Mouse (Mus musculus) cerebellum, adult 2 months (tissue): Measurements from ENCODE around the gene Ergic1. TPM values are rescaled to one million over a fixed set of nuclear protein-coding genes. Genes with fewer than 3 reads are reported as not detected.

Experiments used
- DNase-seq, 2 experiments: peaks; one replicate each; pipeline ENCODE4 v3.0.0; 2021
- H3K27ac ChIP-seq: fragments of 200-500 bp; 2 replicates; pipeline ENCODE4 v1.5.1; 2012; ENCODE audit warnings: low read length, control low read depth, inconsistent platforms; ENCODE audit not compliant: insufficient read depth
- H3K27me3 ChIP-seq: fragments of 200-500 bp; 2 replicates; pipeline ENCODE4 v1.6.1; 2012; ENCODE audit warnings: inconsistent platforms, mild to moderate bottlenecking, low read length, moderate library complexity; ENCODE audit not compliant: control insufficient read depth, insufficient read depth
- H3K4me1 ChIP-seq: fragments of 200-500 bp; 2 replicates; pipeline ENCODE4 v1.6.1; 2011; ENCODE audit warnings: low read length; ENCODE audit not compliant: control insufficient read depth, insufficient read depth
- H3K4me3 ChIP-seq: fragments of 200-500 bp; replicated peaks from 2 replicates; pipeline ENCODE3; 2011; ENCODE audit warnings: mild to moderate bottlenecking, low read depth, low read length, control low read depth; ENCODE audit not compliant: insufficient read depth
- CTCF ChIP-seq: fragments of 200-500 bp; IDR thresholded peaks from 2 replicates; pipeline ENCODE4 v1.5.1; 2011; ENCODE audit warnings: low read depth, mild to moderate bottlenecking, control low read depth, low read length, moderate library complexity, borderline replicate concordance; ENCODE audit not compliant: insufficient read depth
- POLR2A ChIP-seq: fragments of 200-500 bp; IDR thresholded peaks from 2 replicates; pipeline ENCODE4 v1.6.1; 2011; ENCODE audit warnings: low read length, control low read depth, borderline replicate concordance; ENCODE audit not compliant: insufficient read depth
- WGBS: fragments of 180-500 bp; shearing (Covaris S2); methylation state at CpG from one replicate; pipeline ENCODE4 v1.1.7; 2018; 5-methylcytosine and 5-hydroxymethylcytosine counted together
- polyA plus RNA-seq: library from polyadenylated mRNA; depleted of rRNA; stranded (reverse); fragments of >200 nt; gene quantifications from 2 replicates; pipeline ENCODE4 v1.2.3, GENCODE M21; 2012

Ergic1 gene
- polyA plus RNA-seq, 1 experiment, result 137 TPM

GRCm38 (mm10) chr17:26619577-26619976, 58.3 kb downstream of the Ergic1 start:
- peak; percentile 58 to 73 for DNase-seq
- no peaks in the 10 kb centered on the region for H3K27me3 ChIP-seq
- H3K27ac ChIP-seq, result peak overlapping the region; percentile 41; the same call in 1 of the 2 replicates
- H3K4me3 ChIP-seq, result no peak overlapping the region
- TF ChIP-seq CTCF (no peak), POLR2A (no peak)
- 4% methylated on average over 6 of the region's 6 CpGs for WGBS
- peaks cover 49% of the 10 kb centered on the region for H3K4me1 ChIP-seq

GRCm38 (mm10) chr17:26620292-26620691, 59.0 kb downstream of the Ergic1 start:
- WGBS, result 69% methylated on average over 6 of the region's 6 CpGs
- peak overlapping the region; percentile 84 for H3K27ac ChIP-seq
- peak in 1 of 2 experiments; percentile 42 for DNase-seq

DNA sequence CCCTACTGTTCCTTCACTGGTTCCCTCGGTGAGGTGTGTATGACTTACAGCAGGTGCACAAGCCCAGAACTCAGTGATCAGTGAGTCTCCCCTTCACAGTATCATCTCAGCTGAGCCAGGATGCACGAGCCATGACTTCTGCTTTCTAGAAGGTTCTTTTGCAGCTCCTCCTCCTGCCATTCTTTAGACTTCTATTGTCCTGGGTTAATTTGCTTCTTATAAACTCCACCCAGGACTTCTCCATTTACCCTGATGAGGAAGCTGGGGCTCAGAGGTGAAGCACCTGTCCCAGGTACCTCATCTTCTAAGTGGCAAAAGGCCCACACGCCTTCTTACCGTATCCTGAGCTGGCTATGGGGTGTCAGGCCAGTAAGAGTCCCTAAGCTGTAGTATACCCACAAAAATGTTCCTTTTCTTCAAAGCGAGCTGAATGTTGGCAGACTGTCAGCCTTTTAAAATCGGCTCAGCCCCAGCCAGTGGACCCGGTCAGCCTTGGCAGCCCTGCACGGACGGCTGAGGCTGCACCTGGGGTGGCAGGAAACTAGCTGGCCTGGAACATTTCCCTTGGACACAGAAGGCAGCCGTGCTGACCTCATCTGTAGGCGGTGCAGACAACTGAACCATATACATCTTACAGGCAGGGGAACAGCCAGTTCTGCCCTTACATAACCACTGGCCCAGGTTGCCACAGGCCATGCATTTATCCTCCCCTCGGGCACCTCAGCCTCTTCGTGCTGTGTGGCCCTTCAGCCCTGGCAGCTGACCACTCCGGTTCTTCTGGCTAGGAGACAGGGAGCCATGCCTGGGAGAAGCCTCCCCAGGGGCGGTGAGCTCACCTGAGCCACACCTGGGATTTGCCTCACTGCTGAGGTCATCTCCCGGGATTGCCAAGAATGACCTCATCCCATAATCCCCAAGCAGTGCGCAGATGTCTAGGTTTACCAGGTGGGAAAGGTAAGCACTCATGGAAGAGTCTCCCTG, 59.8 kb downstream of the Ergic1 start:
- H3K4me1 ChIP-seq, result peaks cover 59% of the 10 kb centered on the region
- H3K4me3 ChIP-seq, result no peak overlapping the region
- H3K27me3 ChIP-seq, result no peaks in the 10 kb centered on the region
- DNase-seq, result peak; percentile 91 to 96
- H3K27ac ChIP-seq, result peak overlapping the region; percentile 84
- 6% methylated on average over 17 of the region's 17 CpGs for WGBS
- TF ChIP-seq CTCF, result no peak
- TF ChIP-seq POLR2A, result 0 out of 2 replicates have a peak, but pooled peaks have one; percentile 28

More at GRCm38 (mm10) chr17:26620292-26620691, 59.0 kb downstream of the Ergic1 start:
- no peak overlapping the region for H3K4me3 ChIP-seq
- no peaks in the 10 kb centered on the region for H3K27me3 ChIP-seq
- TF ChIP-seq CTCF, result peak; percentile 6; the same call in 1 of the 2 replicates
- no peak for TF ChIP-seq POLR2A
- H3K4me1 ChIP-seq, result peaks cover 53% of the 10 kb centered on the region

GRCm38 (mm10) chr17:26621912-26622311, 60.6 kb downstream of the Ergic1 start:
- WGBS, result 58% methylated on average over 5 of the region's 5 CpGs
- Histone ChIP-seq H3K27ac (peak overlapping the region; percentile 84), H3K27me3 (no peaks in the 10 kb centered on the region), H3K4me3 (no peak overlapping the region), H3K4me1 (peaks cover 62% of the 10 kb centered on the region)
- no peak for DNase-seq
- TF ChIP-seq POLR2A (no peak), CTCF (no peak)

DNA sequence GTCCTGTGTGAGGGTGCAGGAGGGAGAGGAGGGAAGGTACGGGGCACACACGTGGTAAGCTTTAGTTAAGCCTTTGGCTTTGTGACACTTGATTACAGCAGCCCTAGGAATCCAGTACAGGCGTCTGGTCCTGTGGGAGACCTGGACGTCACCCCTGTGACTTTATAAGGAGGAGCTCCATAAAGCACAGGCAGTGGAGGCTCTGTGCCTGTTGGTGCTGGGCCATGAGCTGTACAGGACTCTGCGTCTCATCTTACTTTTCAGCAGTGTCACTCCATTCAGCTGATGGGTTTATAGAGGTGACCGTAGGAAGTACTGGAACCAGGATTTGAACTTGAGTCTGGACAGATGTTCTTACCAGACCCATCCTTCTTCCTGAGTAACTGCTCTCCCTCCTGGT, 62.7 kb downstream of the Ergic1 start:
- 90% methylated on average over 6 of the region's 6 CpGs for WGBS
- no peaks in the 10 kb centered on the region for H3K27me3 ChIP-seq
- TF ChIP-seq CTCF, result no peak
- no peak for TF ChIP-seq POLR2A

GRCm38 (mm10) chr17:26624999-26625398, 63.7 kb downstream of the Ergic1 start:
- no peak for DNase-seq
- peak overlapping the region; percentile 22; the same call in 1 of the 2 replicates for H3K27ac ChIP-seq
- H3K27me3 ChIP-seq, result no peaks in the 10 kb centered on the region
- no peak for TF ChIP-seq CTCF
- no peak for TF ChIP-seq POLR2A
- no peak overlapping the region for H3K4me3 ChIP-seq
- peaks cover 58% of the 10 kb centered on the region for H3K4me1 ChIP-seq
- WGBS, result 43% methylated on average over 10 of the region's 10 CpGs

More for the DNA sequence above, 62.7 kb downstream of the Ergic1 start:
- H3K27ac ChIP-seq, result peak overlapping the region; percentile 23
- peaks cover 67% of the 10 kb centered on the region for H3K4me1 ChIP-seq
- DNase-seq, result no peak
- H3K4me3 ChIP-seq, result no peak overlapping the region

- 95% methylated on average over 2 of the region's 2 CpGs for WGBS
- no peaks in the 10 kb centered on the region for H3K27me3 ChIP-seq
- peaks cover 54% of the 10 kb centered on the region for H3K4me1 ChIP-seq
- no peak for DNase-seq
- H3K4me3 ChIP-seq, result no peak overlapping the region
- TF ChIP-seq CTCF, result no peak
- no peak for TF ChIP-seq POLR2A
- no peak overlapping the region for H3K27ac ChIP-seq
These were observed 64.3 kb downstream of the Ergic1 start for GRCm38 (mm10) chr17:26625521-26626010.

DNA sequence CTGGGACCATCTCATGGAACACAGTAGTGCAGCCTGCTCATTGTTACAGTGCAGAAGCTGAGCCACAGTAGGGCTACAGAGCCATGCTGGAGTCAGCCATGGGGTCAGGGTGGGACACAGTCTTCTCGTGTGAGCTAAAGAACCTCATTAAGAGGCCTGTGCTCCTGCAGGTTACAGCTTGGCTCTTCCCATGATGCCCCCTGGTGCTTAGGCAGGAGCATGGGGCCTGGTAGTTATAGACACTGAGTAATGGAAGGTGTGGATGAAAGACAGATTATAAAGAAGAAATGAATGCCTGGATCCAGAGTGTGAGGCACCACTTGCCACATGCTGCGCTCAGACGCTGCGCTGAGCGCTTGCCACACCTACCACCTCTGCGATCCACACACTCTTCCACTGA, 67.2 kb downstream of the Ergic1 start:
- TF ChIP-seq POLR2A (no peak), CTCF (no peak)
- Histone ChIP-seq H3K4me1 (peaks cover 50% of the 10 kb centered on the region), H3K27ac (no peak overlapping the region), H3K4me3 (no peak overlapping the region), H3K27me3 (no peaks in the 10 kb centered on the region)
- WGBS, result 86% methylated on average over 6 of the region's 6 CpGs
- DNase-seq, result no peak
